9 mouse cellular contexts compared by ENCODE assay signal in the genomic region with DNA sequence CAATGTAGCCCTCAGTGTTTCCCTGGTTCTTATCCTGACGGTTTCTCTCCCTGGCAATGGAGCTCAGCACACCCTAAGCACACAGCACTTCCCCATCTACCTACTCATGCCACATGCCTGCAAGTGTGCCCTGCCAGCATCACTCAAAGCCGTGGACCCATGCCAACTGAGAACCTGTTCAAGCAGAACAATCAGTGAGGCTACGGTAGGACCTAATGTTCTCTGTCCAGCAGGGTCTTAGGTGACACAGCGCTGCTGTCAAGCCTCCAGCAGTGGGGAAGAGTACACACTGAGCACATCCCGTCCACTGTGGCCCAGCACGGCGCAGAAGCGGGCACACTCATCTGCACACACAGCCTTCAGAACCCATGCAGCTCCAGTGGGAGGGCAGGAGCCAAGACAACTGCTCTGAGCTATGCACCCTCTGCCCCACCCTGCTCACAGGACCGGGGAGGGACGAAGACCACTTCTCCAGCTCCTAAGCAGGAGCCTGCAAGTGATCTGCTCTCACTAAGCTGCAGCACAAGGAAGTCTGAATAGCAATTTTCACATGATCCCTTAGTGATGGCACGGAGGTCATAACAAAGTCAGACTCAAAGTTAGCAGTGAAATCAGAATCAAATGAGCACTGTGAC. TPM values are rescaled to one million over a fixed set of nuclear protein-coding genes. Genes with fewer than 3 reads are reported as not detected.
A peak's percentile ranks its signal among the peaks of the same experiment; 100 is the strongest.
DNase-seq lines count a peak whose midpoint lies in the region; ATAC-seq and TF ChIP-seq lines count a peak whose summit lies in the region.
"Had no signal": no experiment of that assay in that cellular context is flagged by ENCODE, and none has a peak within 500 bp of the region (broad histone marks: within the 10 kb centered on the region; RNA-seq: fewer than 3 reads in every experiment).

No protein-coding gene starts in this region.

- 64% methylated on average over 11 of the region's 11 CpGs for WGBS in heart, adult 2 months
- 91% methylated on average over 11 of the region's 11 CpGs for WGBS in intestine, embryonic 15.5 days

- H3K4me2 ChIP-seq in intestine, embryonic 15.5 days (replicated peaks) = no peak overlapping the region
- H3K4me2 ChIP-seq: neural tube, embryonic 12.5 days had no signal

- no peak overlapping the region for H3K9ac ChIP-seq in heart, adult 2 months (ENCODE audit: low read depth, low read length)
- no peak overlapping the region for H3K9ac ChIP-seq in intestine, embryonic 15.5 days
- H3K9ac ChIP-seq: neural tube, embryonic 12.5 days had no signal

- intact Hi-C loops in heart, adult 2 months (cut with DNase I) = loop anchor here (10.0 kb wide), 1 partner anchor 165 kb away; no protein-coding TSS in a partner anchor
- intact Hi-C loops in heart, postnatal 25 days (cut with DNase I) = no loop called here

- H3K4me3 ChIP-seq in heart, adult 2 months = no peak overlapping the region
- H3K4me3 ChIP-seq in intestine, embryonic 15.5 days (replicated peaks) = no peak overlapping the region
- H3K4me3 ChIP-seq: neural tube, embryonic 12.5 days had no signal

- peak; percentile 52 to 63 for DNase-seq in heart, adult 2 months
- no peak for DNase-seq in heart, postnatal 25 days (ENCODE audit: low spot score)
- peak; percentile 66 for DNase-seq in brain, embryonic 14.5 days (ENCODE audit: low read depth)
- peak; percentile 63 for DNase-seq in heart, adult 8-10 months (ENCODE audit: low spot score)
- peak; percentile 37 to 43 for DNase-seq in layer of hippocampus, adult 8-10 months (ENCODE audit: low spot score in 2 of 2)
- DNase-seq in spleen, postnatal 14 days (ENCODE audit: low spot score in 2 of 2) = no peak
- DNase-seq in urinary bladder, postnatal 4 days (ENCODE audit: low spot score in 2 of 2) = no peak

- H3K36me3 ChIP-seq in heart, adult 2 months (ENCODE audit: control insufficient read depth, insufficient read depth, low read length) = no peaks in the 10 kb centered on the region
- H3K36me3 ChIP-seq in intestine, embryonic 15.5 days = peaks cover 29% of the 10 kb centered on the region

- H3K27me3 ChIP-seq in heart, adult 2 months (ENCODE audit: control insufficient read depth, insufficient read depth, low read length) = no peaks in the 10 kb centered on the region
- H3K27me3 ChIP-seq in intestine, embryonic 15.5 days (replicated peaks) = no peaks in the 10 kb centered on the region
- H3K27me3 ChIP-seq: neural tube, embryonic 12.5 days had no signal

- no peak for TF ChIP-seq EP300 in heart, adult 2 months (IDR thresholded peaks at IDR 0.05; ENCODE audit: insufficient read depth, low read depth, low read length)

- no peaks in the 10 kb centered on the region for H3K79me2 ChIP-seq in heart, adult 2 months (replicated peaks; ENCODE audit: control insufficient read depth, insufficient read depth, low read length)

- H3K27ac ChIP-seq in heart, adult 2 months = no peak overlapping the region
- H3K27ac ChIP-seq in intestine, embryonic 15.5 days = no peak overlapping the region
- H3K27ac ChIP-seq: neural tube, embryonic 12.5 days had no signal

- ATAC-seq in intestine, embryonic 15.5 days = no peak

- TF ChIP-seq POLR2A in heart, adult 2 months (IDR thresholded peaks at IDR 0.05; ENCODE audit: insufficient read depth, low read depth, low read length) = no peak
- TF ChIP-seq POLR2A in brain, embryonic 14.5 days (IDR thresholded peaks at IDR 0.05; ENCODE audit: borderline replicate concordance, extremely low read depth, insufficient read depth, insufficient read length, poor library complexity, severe bottlenecking) = no peak

- H3K4me1 ChIP-seq in heart, adult 2 months (ENCODE audit: control insufficient read depth, insufficient read depth, low read length) = peaks cover 5% of the 10 kb centered on the region; the same call in 1 of the 2 replicates
- H3K4me1 ChIP-seq in intestine, embryonic 15.5 days (replicated peaks) = no peaks in the 10 kb centered on the region
- H3K4me1 ChIP-seq: neural tube, embryonic 12.5 days had no signal

- TF ChIP-seq CTCF in heart, adult 2 months (IDR thresholded peaks at IDR 0.05) = no peak
- no peak for TF ChIP-seq CTCF in brain, embryonic 14.5 days (IDR thresholded peaks at IDR 0.05; ENCODE audit: borderline replicate concordance, extremely low read depth, insufficient read depth, insufficient read length)

- no peaks in the 10 kb centered on the region for H3K9me3 ChIP-seq in intestine, embryonic 15.5 days
- H3K9me3 ChIP-seq: neural tube, embryonic 12.5 days had no signal

RNA-seq across cellular contexts. Expression of gene Sec31a, which starts 46.1 kb away (rescaled TPM):
- 100 to 1,000 TPM; 101 to 111 TPM for total RNA-seq in heart, adult 2 months (2021)
- polyA plus RNA-seq in heart, adult 2 months (2012; rRNA removed) = 184 and 201 TPM in 2 replicates
- 100 to 1,000 TPM; 111 to 116 TPM for total RNA-seq in heart, postnatal 25 days (2021)
- 149 and 171 TPM in 2 replicates for polyA plus RNA-seq in brain, embryonic 14.5 days (2012; rRNA removed)
- total RNA-seq in heart, adult 8-10 months (2022) = 100 to 1,000 TPM in 3 of 4 experiments, 10 to 100 TPM in 1; 97.9 to 108 (median 104) TPM
- total RNA-seq in layer of hippocampus, adult 8-10 months (2022) = 100 to 1,000 TPM; 104 to 115 (median 109) TPM
- 179 and 181 TPM in 2 replicates for polyA plus RNA-seq in intestine, embryonic 15.5 days (2015; fragmentation: Nextera tagmentation; extraction: Ambion mirVana)

Comparison
In these comparisons a context has a peak if more than half of its experiments do, and no peak if none do; other contexts are left out.
1. DNase-seq: peak in heart, adult 2 months (2 of 2), brain, embryonic 14.5 days (single experiment), heart, adult 8-10 months (single experiment) and layer of hippocampus, adult 8-10 months (2 of 2); none in heart, postnatal 25 days (single experiment), spleen, postnatal 14 days (0 of 2) and urinary bladder, postnatal 4 days (0 of 2).